Mouse (Mus musculus) ES-Bruce4 (cell line): ENCODE measurements around the gene Cwc25.
A peak's percentile ranks its signal among the peaks of the same experiment; 100 is the strongest.

ENCODE experiments used
- CTCF ChIP-seq: IDR thresholded peaks from one replicate; pipeline ENCODE4 v1.8.1; 2011; ENCODE audit warnings: low read depth, low read length
- EP300 ChIP-seq: IDR thresholded peaks from 2 replicates; pipeline ENCODE4 v1.6.1; 2011; ENCODE audit warnings: low read depth, low read length; ENCODE audit not compliant: insufficient read depth
- POLR2A ChIP-seq: IDR thresholded peaks from one replicate; pipeline ENCODE4 v1.8.1; 2011; ENCODE audit warnings: low read length; ENCODE audit not compliant: insufficient read depth

GRCm38 (mm10) chr11:97803847-97804246 is 37.5 kb upstream of the Cwc25 start:
- TF ChIP-seq CTCF (no peak), POLR2A (no peak), EP300 (peak; percentile 96)
